Mouse (Mus musculus) heart, embryonic 14.5 days (tissue): Measurements from ENCODE around the gene Ubac1. TPM values are rescaled to one million over a fixed set of nuclear protein-coding genes. Genes with fewer than 3 reads are reported as not detected.
A peak's percentile ranks its signal among the peaks of the same experiment; 100 is the strongest.

ENCODE experiments used
- ATAC-seq: fragments of 200-750 bp; cut with Nextera tagmentation; 2 replicates; pipeline ENCODE4 v1.8.0; 2017; ENCODE audit warnings: low read depth, moderate TSS enrichment; ENCODE audit not compliant: insufficient number of reproducible peaks, insufficient read depth, low FRiP score
- H3K27ac ChIP-seq, 2 experiments: fragments of 200-500 bp in 1 of 2; fragments of 300-500 bp in 1 of 2; sonication (generic) in 1 of 2; replicated peaks in 1 of 2; 2 replicates each; pipeline ENCODE4 v1.5.1; 2012 to 2014; ENCODE audit warnings: low read depth in 2 of 2, low read length in 2 of 2, control low read depth in 1 of 2, mild to moderate bottlenecking in 1 of 2, mixed read lengths in 1 of 2; ENCODE audit not compliant: control insufficient read depth in 1 of 2, insufficient read depth in 1 of 2
- H3K27me3 ChIP-seq: fragments of 300-500 bp; sonication (generic); 2 replicates; pipeline ENCODE4 v1.6.1; 2014; ENCODE audit warnings: mild to moderate bottlenecking, low read length, control low read depth; ENCODE audit not compliant: control insufficient read depth, insufficient read depth
- H3K36me3 ChIP-seq: fragments of 300-500 bp; sonication (generic); 2 replicates; pipeline ENCODE4 v1.6.1; 2014; ENCODE audit warnings: mild to moderate bottlenecking, control low read depth, low read length, mixed read lengths; ENCODE audit not compliant: control insufficient read depth, insufficient read depth
- H3K4me1 ChIP-seq, 2 experiments: fragments of 200-500 bp in 1 of 2; fragments of 300-500 bp in 1 of 2; sonication (generic) in 1 of 2; 2 replicates each; pipeline ENCODE4 v1.6.1; 2012 to 2014; ENCODE audit warnings: low read length in 2 of 2, control low read depth in 1 of 2, mixed read lengths in 1 of 2; ENCODE audit not compliant: control insufficient read depth in 2 of 2, insufficient read depth in 2 of 2
- H3K4me2 ChIP-seq: fragments of 300-500 bp; sonication (generic); 2 replicates; pipeline ENCODE4 v1.6.1; 2014; ENCODE audit warnings: mild to moderate bottlenecking, low read length
- H3K4me3 ChIP-seq, 2 experiments: fragments of 200-500 bp in 1 of 2; fragments of 300-500 bp in 1 of 2; sonication (generic) in 1 of 2; 2 replicates each; pipeline ENCODE4 v1.5.1; 2012 to 2014; ENCODE audit warnings: low read length in 2 of 2, mild to moderate bottlenecking in 2 of 2, control low read depth in 1 of 2, low read depth in 1 of 2, moderate library complexity in 1 of 2; ENCODE audit not compliant: control insufficient read depth in 1 of 2, insufficient read depth in 1 of 2
- H3K9ac ChIP-seq: fragments of 300-500 bp; sonication (generic); 2 replicates; pipeline ENCODE4 v1.6.1; 2014; ENCODE audit warnings: mild to moderate bottlenecking, low read length
- H3K9me3 ChIP-seq: fragments of 300-500 bp; sonication (generic); 2 replicates; pipeline ENCODE4 v1.6.1; 2016; ENCODE audit warnings: low read length, control low read depth; ENCODE audit not compliant: control insufficient read depth
- WGBS: fragments of 180-500 bp; shearing (Covaris S2); extraction: QIAGEN DNeasy Blood & Tissue Kit; methylation state at CpG from one replicate; pipeline ENCODE4 v1.1.7; 2014; 5-methylcytosine and 5-hydroxymethylcytosine counted together
- polyA plus RNA-seq: library from polyadenylated mRNA; unstranded; fragments of >200 nt; fragmentation: Nextera tagmentation; extraction: Ambion mirVana; gene quantifications from 2 replicates; pipeline ENCODE4 v1.2.1, GENCODE M21; 2014

Gene Ubac1
- polyA plus RNA-seq, 1 experiment from 2014 or later, result 113 TPM

DNA sequence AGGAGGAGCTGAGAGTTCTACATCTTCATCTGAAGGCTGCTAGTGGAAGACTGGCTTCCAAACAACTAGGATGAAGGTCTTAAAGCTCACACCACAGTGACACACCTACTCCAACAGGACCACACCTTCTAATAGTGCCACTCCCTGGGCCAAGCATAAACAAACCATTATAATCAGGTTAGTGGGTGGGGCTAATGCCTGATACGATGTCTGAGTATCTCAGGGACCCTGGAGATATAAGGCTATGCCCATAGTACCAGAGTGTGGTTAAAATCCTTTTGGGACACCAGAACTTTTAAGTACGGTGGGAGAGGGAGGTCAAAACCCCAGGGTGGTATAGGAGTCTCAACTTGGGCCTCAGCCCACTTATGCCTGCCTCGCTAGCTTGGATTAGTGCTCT, 21.1 kb upstream of the Ubac1 start:
- H3K9ac ChIP-seq, result no peak overlapping the region
- no peak overlapping the region for H3K27ac ChIP-seq
- no peaks in the 10 kb centered on the region for H3K36me3 ChIP-seq
- H3K9me3 ChIP-seq, result no peaks in the 10 kb centered on the region
- WGBS, result 84% methylated on average over 3 of the region's 3 CpGs
- H3K4me3 ChIP-seq, result no peak overlapping the region
- peaks cover under 1% of the 10 kb centered on the region for H3K27me3 ChIP-seq
- no peak overlapping the region for H3K4me2 ChIP-seq
- ATAC-seq, result no peak
- peaks cover 10 to 12% of the 10 kb centered on the region in 2 experiments for H3K4me1 ChIP-seq

DNA sequence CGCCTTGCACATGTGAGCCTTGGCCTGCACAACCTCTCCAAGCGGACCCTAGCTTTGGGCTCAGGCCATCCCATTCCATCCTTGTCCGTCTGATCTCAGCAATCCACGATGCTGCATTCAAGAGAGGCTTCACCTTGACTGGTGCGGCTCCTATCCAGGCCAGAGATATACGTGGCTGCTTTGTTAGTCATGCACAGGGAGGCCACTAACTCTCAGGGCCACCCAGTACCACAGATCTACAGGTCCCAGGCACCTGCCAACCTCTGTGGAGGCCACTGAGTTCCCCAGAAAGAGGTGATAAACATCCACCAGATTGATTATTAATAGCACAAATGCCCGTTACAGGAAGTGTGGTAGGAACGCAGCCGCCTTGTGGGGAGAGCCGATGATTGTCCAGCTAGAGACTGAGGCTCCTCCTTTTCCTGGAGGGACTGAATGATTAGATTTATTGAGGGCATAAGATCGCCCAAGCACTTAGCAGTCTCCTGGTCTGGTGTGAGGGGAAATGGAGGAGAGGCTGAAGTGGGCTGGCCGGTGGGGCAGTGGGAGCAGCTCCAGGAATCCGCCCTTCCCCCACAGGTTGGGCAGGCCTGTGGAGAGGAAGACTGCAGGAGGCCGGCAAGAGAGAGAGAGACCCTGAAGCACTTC, 19.7 kb upstream of the Ubac1 start:
- Histone ChIP-seq H3K9me3 (no peaks in the 10 kb centered on the region), H3K4me3 (no peak overlapping the region), H3K27me3 (no peaks in the 10 kb centered on the region), H3K27ac (no peak overlapping the region), H3K36me3 (no peaks in the 10 kb centered on the region), H3K4me2 (peak overlapping the region; percentile 9; the same call in 1 of the 2 replicates), H3K9ac (no peak overlapping the region), H3K4me1 (peaks cover 20 to 21% of the 10 kb centered on the region in 2 experiments)
- whole genome bisulfite sequencing, result 42% methylated on average over 14 of the region's 14 CpGs
- no peak for ATAC-seq

DNA sequence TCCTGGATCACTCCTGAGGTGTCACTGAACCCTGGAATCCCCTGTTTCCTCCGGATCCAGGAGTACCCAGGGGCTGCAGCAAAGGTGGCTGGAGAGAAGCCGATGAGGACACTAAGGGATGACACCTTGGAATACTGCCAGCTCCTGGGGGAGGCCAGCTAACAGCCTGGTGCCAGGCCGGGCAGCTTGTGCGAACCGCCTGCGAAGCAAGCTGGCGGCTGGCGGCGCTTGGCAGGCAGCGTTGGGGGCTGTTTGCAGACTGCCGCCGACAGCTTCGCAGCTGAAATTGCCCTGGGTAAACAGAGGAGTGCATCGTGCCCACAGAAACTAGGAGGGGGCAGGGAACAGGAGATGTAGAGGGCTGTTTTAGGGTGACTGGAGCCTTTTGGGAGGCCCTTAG, 18.4 kb upstream of the Ubac1 start:
- 73% methylated on average over 14 of the region's 14 CpGs for WGBS
- Histone ChIP-seq H3K27me3 (no peaks in the 10 kb centered on the region), H3K9me3 (no peaks in the 10 kb centered on the region), H3K36me3 (no peaks in the 10 kb centered on the region), H3K4me2 (no peak overlapping the region), H3K4me1 (peaks cover 20 to 21% of the 10 kb centered on the region in 2 experiments), H3K27ac (no peak overlapping the region), H3K9ac (no peak overlapping the region), H3K4me3 (no peak overlapping the region)
- no peak for ATAC-seq

DNA sequence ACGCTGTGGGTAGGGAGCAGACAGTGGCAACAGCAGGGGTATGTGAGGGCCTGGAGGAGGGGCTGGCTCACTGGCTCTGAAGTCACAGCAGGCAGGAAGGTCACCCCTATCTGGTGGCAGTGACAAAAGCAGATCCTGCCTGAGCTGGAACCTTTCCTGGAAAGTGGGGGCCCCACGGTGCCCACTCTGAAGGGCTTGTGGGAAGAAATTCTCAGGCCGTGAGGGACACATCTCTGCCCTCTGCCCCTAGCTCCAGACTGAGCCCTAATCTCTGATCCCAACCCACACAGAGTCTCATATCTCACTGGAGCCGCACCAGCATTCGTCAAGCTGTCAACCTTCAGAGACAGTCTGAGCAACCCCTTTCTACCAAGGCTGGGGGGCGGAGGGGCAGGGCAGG, 15.8 kb upstream of the Ubac1 start:
- ATAC-seq, result peak; percentile 62
- 4% methylated on average over 6 of the region's 6 CpGs for WGBS
- no peak overlapping the region for H3K4me3 ChIP-seq
- H3K9me3 ChIP-seq, result no peaks in the 10 kb centered on the region
- H3K4me1 ChIP-seq, result peaks cover 20 to 21% of the 10 kb centered on the region in 2 experiments
- peak overlapping the region; percentile 1; the same call in 1 of the 2 replicates for H3K9ac ChIP-seq
- peak overlapping the region; percentile 35 to 77; a peak in 3 of 4 replicates for H3K27ac ChIP-seq
- H3K27me3 ChIP-seq, result no peaks in the 10 kb centered on the region
- peak overlapping the region; percentile 31 for H3K4me2 ChIP-seq
- H3K36me3 ChIP-seq, result no peaks in the 10 kb centered on the region

GRCm38 (mm10) chr2:26034344-26035050, 12.9 kb upstream of the Ubac1 start:
- H3K9me3 ChIP-seq, result no peaks in the 10 kb centered on the region
- no peak overlapping the region for H3K9ac ChIP-seq
- no peak overlapping the region for H3K4me2 ChIP-seq
- 85% methylated on average over 15 of the region's 15 CpGs for WGBS
- ATAC-seq, result no peak
- no peaks in the 10 kb centered on the region for H3K27me3 ChIP-seq
- H3K4me3 ChIP-seq, result no peak overlapping the region
- peaks cover 12 to 13% of the 10 kb centered on the region in 2 experiments for H3K4me1 ChIP-seq
- H3K27ac ChIP-seq, result no peak overlapping the region
- H3K36me3 ChIP-seq, result no peaks in the 10 kb centered on the region

DNA sequence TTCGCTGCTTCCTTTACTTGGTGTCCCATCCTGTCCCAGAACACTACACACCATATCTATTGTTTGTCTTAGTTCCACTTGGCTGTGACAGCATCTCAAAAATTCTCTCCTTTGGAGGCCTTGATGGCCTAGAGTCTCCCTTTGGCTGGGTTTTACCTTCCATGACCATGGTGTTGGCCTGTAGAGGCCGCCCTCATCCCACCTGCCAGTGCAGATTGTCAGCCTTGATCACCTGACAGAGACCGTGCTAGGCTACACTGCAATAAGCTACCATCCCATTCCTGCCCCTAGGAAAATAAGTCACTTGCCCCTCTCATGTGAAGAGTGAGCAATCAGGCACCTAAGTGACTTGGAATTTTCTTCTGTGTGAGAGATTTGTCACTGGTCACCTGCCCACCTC, 8.7 kb upstream of the Ubac1 start:
- Histone ChIP-seq H3K9ac (no peak overlapping the region), H3K36me3 (no peaks in the 10 kb centered on the region), H3K27me3 (no peaks in the 10 kb centered on the region), H3K4me3 (no peak overlapping the region), H3K4me2 (no peak overlapping the region), H3K4me1 (no peaks in the 10 kb centered on the region), H3K27ac (no peak overlapping the region), H3K9me3 (no peaks in the 10 kb centered on the region)
- 31% methylated on average over 3 of the region's 3 CpGs for WGBS
- no peak for ATAC-seq

DNA sequence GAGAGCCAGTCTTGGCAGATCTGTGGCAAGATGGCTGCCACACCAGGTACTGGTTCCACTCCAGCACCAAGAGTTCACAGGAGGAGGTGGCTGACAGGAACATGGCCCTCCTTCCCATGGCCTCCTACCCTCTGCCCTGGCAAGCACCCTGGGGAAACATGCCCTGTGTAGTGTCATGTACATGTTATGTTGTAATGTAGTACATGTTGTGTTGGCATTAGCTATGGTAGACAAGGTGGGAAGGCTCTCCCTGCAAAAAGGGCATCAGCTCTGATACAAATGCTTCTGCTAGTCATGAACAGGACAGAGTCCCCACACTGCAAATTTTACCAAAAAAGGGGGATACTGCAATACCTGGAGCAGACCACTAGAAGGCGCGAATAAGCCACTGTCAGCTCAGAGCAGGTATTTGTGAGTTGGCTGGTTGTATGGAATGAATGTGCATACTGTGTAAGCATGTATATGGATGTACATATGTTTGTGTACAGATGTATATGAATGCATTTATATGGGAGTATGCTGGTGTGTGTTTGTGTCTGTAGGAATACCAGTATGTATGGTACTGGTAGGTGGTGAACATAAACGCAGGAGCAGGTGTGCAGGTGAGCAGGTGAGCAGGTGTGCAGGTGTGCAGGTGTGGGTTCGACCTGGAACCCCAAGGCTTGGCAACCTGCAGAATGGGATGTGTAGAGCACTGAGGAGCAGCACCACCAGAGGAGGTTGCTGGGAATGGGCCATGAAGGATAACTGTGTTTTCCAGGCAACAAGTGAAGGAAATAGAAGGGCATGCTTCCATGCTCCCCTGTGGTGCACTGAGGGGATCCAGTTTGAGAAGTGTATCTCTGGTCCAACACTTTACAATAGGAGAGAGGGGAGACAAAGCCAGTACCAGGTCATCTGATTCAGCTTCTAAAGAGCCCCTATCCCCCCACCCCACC, 2.9 kb upstream of the Ubac1 start:
- Histone ChIP-seq H3K36me3 (no peaks in the 10 kb centered on the region), H3K4me1 (peaks cover 9 to 19% of the 10 kb centered on the region in 2 experiments), H3K4me2 (no peak overlapping the region), H3K4me3 (no peak overlapping the region), H3K9ac (no peak overlapping the region), H3K27me3 (no peaks in the 10 kb centered on the region), H3K27ac (no peak overlapping the region), H3K9me3 (no peaks in the 10 kb centered on the region)
- WGBS, result 25% methylated on average over 4 of the region's 4 CpGs
- ATAC-seq, result no peak
